Mouse (Mus musculus) kidney, embryonic 14.5 days (tissue): ENCODE results near the gene Mknk1. TPM values are rescaled to one million over a fixed set of nuclear protein-coding genes. Genes with fewer than 3 reads are reported as not detected.

Experiments
- ATAC-seq: fragments of 200-750 bp; cut with Nextera tagmentation; 2 replicates; pipeline ENCODE4 v1.8.0; 2017; ENCODE audit warnings: moderate number of reproducible peaks, mild to moderate bottlenecking, moderate TSS enrichment, moderate library complexity; ENCODE audit not compliant: low FRiP score, low TSS enrichment
- H3K27ac ChIP-seq: fragments of 300-500 bp; sonication (generic); 2 replicates; pipeline ENCODE4 v1.5.1; 2014; ENCODE audit warnings: low read depth, mild to moderate bottlenecking, low read length, moderate library complexity, mixed read lengths
- H3K27me3 ChIP-seq: fragments of 300-500 bp; sonication (generic); 2 replicates; pipeline ENCODE4 v1.6.1; 2014; ENCODE audit warnings: mild to moderate bottlenecking, low read length; ENCODE audit not compliant: control insufficient read depth, insufficient read depth
- H3K36me3 ChIP-seq: fragments of 300-500 bp; sonication (generic); 2 replicates; pipeline ENCODE4 v1.6.1; 2014; ENCODE audit warnings: low read length, mixed read lengths; ENCODE audit not compliant: control insufficient read depth, insufficient read depth
- H3K4me1 ChIP-seq: fragments of 300-500 bp; sonication (generic); 2 replicates; pipeline ENCODE4 v1.6.1; 2014; ENCODE audit warnings: low read length, mixed read lengths; ENCODE audit not compliant: control insufficient read depth, insufficient read depth
- H3K4me2 ChIP-seq: fragments of 300-500 bp; sonication (generic); replicated peaks from 2 replicates; pipeline ENCODE4 v1.6.1; 2014; ENCODE audit warnings: low read depth, mild to moderate bottlenecking, low read length
- H3K4me3 ChIP-seq: fragments of 300-500 bp; sonication (generic); 2 replicates; pipeline ENCODE4 v1.5.1; 2014; ENCODE audit warnings: mild to moderate bottlenecking, low read length
- H3K9ac ChIP-seq: fragments of 300-500 bp; sonication (generic); 2 replicates; pipeline ENCODE4 v1.6.1; 2014; ENCODE audit warnings: low read depth, mild to moderate bottlenecking, low read length, moderate library complexity
- H3K9me3 ChIP-seq: fragments of 300-500 bp; sonication (generic); 2 replicates; pipeline ENCODE4 v1.6.1; 2016; ENCODE audit warnings: low read length; ENCODE audit not compliant: control insufficient read depth
- WGBS: fragments of 180-500 bp; shearing (Covaris S2); extraction: QIAGEN DNeasy Blood & Tissue Kit; methylation state at CpG from one replicate; pipeline ENCODE4 v1.1.7; 2014; 5-methylcytosine and 5-hydroxymethylcytosine counted together
- polyA plus RNA-seq: library from polyadenylated mRNA; unstranded; fragments of >200 nt; fragmentation: Nextera tagmentation; extraction: Ambion mirVana; gene quantifications from 2 replicates; pipeline ENCODE4 v1.2.1, GENCODE M21; 2014

The Mknk1 gene
- 17.6 and 19.6 TPM in 2 replicates for polyA plus RNA-seq

DNA sequence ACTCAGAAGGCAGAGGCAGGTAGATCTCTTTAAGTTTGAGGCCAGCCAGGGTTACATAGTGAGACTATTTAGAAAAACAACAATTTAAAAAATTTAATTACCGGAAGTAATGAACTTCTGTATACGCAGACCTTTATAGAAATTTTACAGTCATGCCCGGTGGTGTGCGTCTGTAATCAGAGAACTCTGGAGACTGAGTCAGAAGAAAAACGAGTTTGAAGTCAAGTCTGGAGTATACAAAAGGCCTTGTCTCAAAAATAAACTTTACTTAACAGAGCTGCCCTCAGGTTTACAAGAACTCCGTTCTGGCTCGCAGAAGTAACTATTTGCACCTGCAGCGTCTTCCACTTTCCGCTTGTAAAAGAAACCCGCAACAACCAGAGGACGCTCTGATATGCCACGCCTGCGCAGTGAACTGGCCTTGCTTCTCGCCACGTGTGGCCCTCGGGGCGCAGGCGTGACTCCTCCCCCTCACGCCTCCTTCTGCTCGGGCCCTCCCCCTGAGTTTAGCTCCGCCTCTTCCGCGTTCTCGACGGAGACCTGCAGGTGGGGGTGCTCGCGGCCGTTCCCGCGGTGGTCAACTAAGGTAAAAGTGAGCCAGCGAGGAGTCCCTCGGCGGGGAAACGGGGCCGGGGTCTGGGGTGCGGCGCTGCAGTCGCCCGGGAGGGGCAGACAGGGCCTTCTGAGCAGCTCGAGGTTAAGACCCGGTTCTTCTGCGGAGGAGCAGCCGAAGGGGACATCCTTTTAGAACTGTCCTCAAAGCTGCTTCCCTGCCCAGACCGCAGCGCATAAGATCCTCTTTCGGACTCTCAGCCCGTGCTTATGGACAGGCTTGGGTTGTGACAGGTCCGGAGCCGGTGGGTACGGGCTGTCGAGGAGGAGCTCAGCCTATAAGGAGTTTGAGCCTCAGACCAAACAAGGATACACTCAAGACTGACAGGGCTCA, at the start of gene Mknk1:
Gene Mknk1, plus strand, starts transcription at position 503 of the 946 bp plus-strand sequence.
- Histone ChIP-seq H3K4me1 (peaks cover 8% of the 10 kb centered on the region), H3K27me3 (no peaks in the 10 kb centered on the region), H3K36me3 (peaks cover 6% of the 10 kb centered on the region; the same call in 1 of the 2 replicates), H3K9me3 (no peaks in the 10 kb centered on the region), H3K4me3 (peak within 1 kb of the TSS; percentile 72), H3K27ac (0 out of 2 replicates have a peak within 1 kb of the TSS, but pooled peaks have one; percentile 24), H3K9ac (peak within 1 kb of the TSS; percentile 70), H3K4me2 (peak within 1 kb of the TSS; percentile 74)
- 2% methylated on average over 51 of the region's 51 CpGs for WGBS
- peak; percentile 97 for ATAC-seq

- H3K4me1 ChIP-seq = peaks cover 1% of the 10 kb centered on the region; the same call in 1 of the 2 replicates
- H3K9ac ChIP-seq = no peak overlapping the region
- no peaks in the 10 kb centered on the region for H3K27me3 ChIP-seq
- no peak for ATAC-seq
- H3K27ac ChIP-seq = no peak overlapping the region
- H3K36me3 ChIP-seq = peaks cover 55% of the 10 kb centered on the region
- WGBS = 78% methylated on average over 3 of the region's 3 CpGs
- no peak overlapping the region for H3K4me2 ChIP-seq
- H3K9me3 ChIP-seq = no peaks in the 10 kb centered on the region
- H3K4me3 ChIP-seq = no peak overlapping the region
Observed at GRCm38 (mm10) chr4:115790864-115791263, 48.1 kb upstream of the Mknk1 start.

DNA sequence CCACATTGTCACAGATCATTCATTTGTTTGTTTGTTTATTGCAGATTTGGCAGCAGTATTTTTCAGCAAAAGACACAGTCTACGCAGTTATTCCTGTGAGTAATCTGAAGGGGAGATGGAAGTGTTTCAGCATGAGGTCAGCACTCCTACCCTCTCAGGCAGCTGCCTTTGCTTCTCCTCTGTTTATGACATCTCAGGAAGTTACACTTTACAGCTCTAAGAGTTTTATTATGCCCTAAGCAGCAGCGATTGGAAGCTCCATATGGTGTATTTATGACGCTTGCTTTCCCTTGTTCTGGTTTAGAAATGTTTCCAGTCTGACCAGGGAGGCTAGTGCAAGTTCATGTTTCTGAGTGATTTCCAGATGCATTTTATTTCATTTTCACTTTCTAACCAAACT, 43.6 kb upstream of the Mknk1 start:
- Histone ChIP-seq H3K4me1 (no peaks in the 10 kb centered on the region), H3K4me2 (no peak overlapping the region), H3K9ac (no peak overlapping the region), H3K9me3 (no peaks in the 10 kb centered on the region), H3K4me3 (no peak overlapping the region), H3K36me3 (peaks cover 67% of the 10 kb centered on the region), H3K27ac (no peak overlapping the region), H3K27me3 (no peaks in the 10 kb centered on the region)
- 48% methylated on average over 3 of the region's 3 CpGs for WGBS
- no peak for ATAC-seq

- Histone ChIP-seq H3K9ac (no peak overlapping the region), H3K4me2 (no peak overlapping the region), H3K4me3 (no peak overlapping the region), H3K36me3 (peaks cover 51% of the 10 kb centered on the region), H3K4me1 (no peaks in the 10 kb centered on the region), H3K27me3 (no peaks in the 10 kb centered on the region), H3K9me3 (no peaks in the 10 kb centered on the region), H3K27ac (no peak overlapping the region)
- ATAC-seq = no peak
- WGBS = 86% methylated on average over 3 of the region's 3 CpGs
Observed at GRCm38 (mm10) chr4:115799981-115800380, 39.0 kb upstream of the Mknk1 start.

- Histone ChIP-seq H3K27me3 (no peaks in the 10 kb centered on the region), H3K9ac (no peak overlapping the region), H3K9me3 (no peaks in the 10 kb centered on the region), H3K36me3 (peaks cover 20% of the 10 kb centered on the region), H3K4me1 (no peaks in the 10 kb centered on the region), H3K27ac (no peak overlapping the region), H3K4me2 (no peak overlapping the region), H3K4me3 (no peak overlapping the region)
- 95% methylated on average over 4 of the region's 4 CpGs for WGBS
- no peak for ATAC-seq
Observed at GRCm38 (mm10) chr4:115812326-115812725, 26.7 kb upstream of the Mknk1 start.

DNA sequence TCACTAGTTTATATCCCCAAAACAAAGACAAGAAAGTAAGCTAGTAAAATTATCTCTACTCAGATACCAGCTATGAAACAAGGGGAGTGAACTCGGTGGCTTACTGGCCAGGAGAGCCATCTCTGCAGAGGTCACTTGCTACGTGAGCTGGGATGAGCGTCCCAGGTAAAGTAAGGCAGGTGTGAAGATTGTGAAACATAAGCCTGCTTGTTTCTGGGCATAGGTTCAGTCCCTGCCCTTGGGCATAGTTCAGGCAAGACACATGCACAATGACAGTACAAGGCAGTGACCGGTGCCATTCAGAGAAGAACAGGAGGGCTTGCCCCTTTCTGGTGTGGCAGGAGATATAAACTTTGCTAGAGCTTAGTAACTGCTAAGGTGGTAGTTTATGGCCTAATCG, 23.4 kb upstream of the Mknk1 start:
- no peak overlapping the region for H3K4me2 ChIP-seq
- no peak overlapping the region for H3K27ac ChIP-seq
- no peaks in the 10 kb centered on the region for H3K9me3 ChIP-seq
- 89% methylated on average over 5 of the region's 5 CpGs for WGBS
- H3K9ac ChIP-seq = no peak overlapping the region
- ATAC-seq = no peak
- H3K36me3 ChIP-seq = peaks cover 18% of the 10 kb centered on the region
- H3K27me3 ChIP-seq = no peaks in the 10 kb centered on the region
- H3K4me1 ChIP-seq = no peaks in the 10 kb centered on the region
- no peak overlapping the region for H3K4me3 ChIP-seq

- H3K36me3 ChIP-seq = peaks cover 3% of the 10 kb centered on the region; the same call in 1 of the 2 replicates
- no peak overlapping the region for H3K4me2 ChIP-seq
- no peak overlapping the region for H3K9ac ChIP-seq
- no peaks in the 10 kb centered on the region for H3K9me3 ChIP-seq
- H3K4me3 ChIP-seq = no peak overlapping the region
- H3K27me3 ChIP-seq = no peaks in the 10 kb centered on the region
- no peak for ATAC-seq
- H3K4me1 ChIP-seq = no peaks in the 10 kb centered on the region
- WGBS = 69% methylated on average over 3 of the region's 3 CpGs
- no peak overlapping the region for H3K27ac ChIP-seq
Observed at GRCm38 (mm10) chr4:115820199-115820598, 18.8 kb upstream of the Mknk1 start.

DNA sequence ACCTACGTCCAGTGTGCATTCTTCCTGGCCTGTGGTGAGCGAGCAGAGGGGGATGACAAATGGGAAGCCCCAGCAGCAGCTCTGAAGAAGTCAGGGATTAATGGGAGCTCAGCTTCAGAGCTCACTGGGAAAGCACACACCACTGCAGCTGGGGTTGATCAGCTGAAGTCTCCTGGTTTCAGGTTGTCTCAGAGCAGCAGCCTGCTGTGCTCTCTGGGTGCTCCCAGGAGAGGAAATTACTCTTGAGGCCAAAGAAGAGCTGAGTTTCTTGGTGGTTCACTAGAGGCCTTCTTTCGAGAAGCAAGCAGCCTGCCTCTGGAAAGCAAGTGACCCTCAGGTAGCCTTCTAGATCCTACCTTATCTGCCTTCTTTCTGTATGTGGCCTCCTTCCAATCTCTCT, 18.1 kb upstream of the Mknk1 start:
- Histone ChIP-seq H3K4me2 (no peak overlapping the region), H3K9ac (no peak overlapping the region), H3K4me3 (no peak overlapping the region), H3K27me3 (no peaks in the 10 kb centered on the region), H3K36me3 (no peaks in the 10 kb centered on the region), H3K9me3 (no peaks in the 10 kb centered on the region), H3K27ac (no peak overlapping the region), H3K4me1 (no peaks in the 10 kb centered on the region)
- WGBS = 56% methylated on average over 3 of the region's 3 CpGs
- no peak for ATAC-seq

- Histone ChIP-seq H3K27me3 (no peaks in the 10 kb centered on the region), H3K4me1 (no peaks in the 10 kb centered on the region), H3K4me3 (no peak overlapping the region), H3K4me2 (no peak overlapping the region), H3K27ac (no peak overlapping the region), H3K36me3 (no peaks in the 10 kb centered on the region), H3K9me3 (no peaks in the 10 kb centered on the region), H3K9ac (no peak overlapping the region)
- no peak for ATAC-seq
Observed at GRCm38 (mm10) chr4:115821431-115821830, 17.6 kb upstream of the Mknk1 start.
